Mouse (Mus musculus) heart, adult 2 months (tissue): Measurements from ENCODE around the gene Crebzf.
A peak's percentile ranks its signal among the peaks of the same experiment; 100 is the strongest.

Source experiments
- CTCF ChIP-seq: fragments of 200-600 bp; IDR thresholded peaks from 2 replicates; pipeline ENCODE4 v1.8.1; 2022; ENCODE audit warnings: antibody characterized with exemption, mild to moderate bottlenecking, moderate library complexity
- EP300 ChIP-seq: fragments of 200-500 bp; IDR thresholded peaks from 2 replicates; pipeline ENCODE4 v1.6.1; 2011; ENCODE audit warnings: low read depth, low read length, control low read depth; ENCODE audit not compliant: insufficient read depth
- POLR2A ChIP-seq: fragments of 200-500 bp; IDR thresholded peaks from 2 replicates; pipeline ENCODE4 v1.6.1; 2011; ENCODE audit warnings: mild to moderate bottlenecking, low read depth, low read length, control low read depth; ENCODE audit not compliant: insufficient read depth

DNA sequence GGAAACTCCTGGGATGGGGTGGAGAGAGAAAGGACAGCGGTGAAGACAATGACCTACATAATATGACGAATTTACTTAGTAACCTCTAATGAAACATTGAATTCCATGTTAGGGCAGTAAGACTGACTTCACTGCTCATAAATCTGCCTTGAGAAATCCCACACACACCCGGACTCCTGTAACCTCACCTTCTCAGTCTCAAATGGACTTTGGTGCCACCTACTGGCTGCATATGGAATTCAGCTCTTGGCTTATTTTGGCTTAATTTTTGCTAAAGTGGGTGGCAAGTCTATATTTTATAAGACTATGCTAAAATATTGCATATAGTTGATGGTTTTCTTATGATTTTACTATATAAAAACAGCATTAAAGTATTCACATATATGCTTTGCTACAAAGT lies 32.6 kb upstream of the Crebzf start:
- TF ChIP-seq CTCF = peak; percentile 97; the same call in 1 of the 2 replicates
- no peak for TF ChIP-seq POLR2A
- no peak for TF ChIP-seq EP300
